Mouse (Mus musculus): ENCODE measurements around the gene Olfr1371.

DNA sequence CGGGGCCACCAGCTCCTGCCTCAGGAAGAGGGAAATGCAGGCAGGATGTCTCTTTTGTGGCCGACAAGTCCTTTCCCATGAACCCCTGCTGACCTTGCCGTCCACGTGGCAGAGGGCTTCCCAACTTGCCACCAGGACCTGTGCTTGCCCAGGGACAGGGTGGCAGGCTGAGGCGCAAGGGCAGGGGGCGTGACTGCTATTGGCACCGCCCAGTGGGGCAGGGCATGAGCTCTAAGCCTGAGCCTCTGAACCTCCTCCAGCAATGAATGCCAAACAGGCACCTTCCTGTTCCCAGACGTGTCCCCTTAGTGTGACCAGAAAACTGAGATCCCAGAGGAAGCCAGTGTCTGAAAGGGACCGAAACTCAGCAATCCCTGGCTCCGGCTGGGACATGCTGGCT lies 49.9 kb downstream of the Olfr1371 start:
- TF ChIP-seq CTCF (conservative IDR thresholded peaks at IDR 0.05 in 1 of 2, IDR thresholded peaks at IDR 0.05 in 1 of 2; ENCODE audit: low read depth in 2 of 2, low read length in 2 of 2) (no peak), NRF1 (IDR thresholded peaks at IDR 0.05; ENCODE audit: low read depth, low read length) (no peak), POLR2A (IDR thresholded peaks at IDR 0.05; ENCODE audit: low read depth, low read length) (no peak), CHD1 (IDR thresholded peaks at IDR 0.05; ENCODE audit: low read depth, low read length) (no peak), EP300 (IDR thresholded peaks at IDR 0.05; ENCODE audit: low read length) (no peak), IRF4 (IDR thresholded peaks at IDR 0.05; ENCODE audit: low read depth, low read length) (no peak), GABPA (IDR thresholded peaks at IDR 0.05; ENCODE audit: insufficient replicate concordance, low read depth, low read length) (no peak), ZC3H11A (IDR thresholded peaks at IDR 0.05; ENCODE audit: low read depth, low read length) (no peak), BHLHE40 (IDR thresholded peaks at IDR 0.05; ENCODE audit: low read depth, low read length) (no peak)
